Mouse (Mus musculus) thymus, postnatal 10 days (tissue): Measurements from ENCODE around the gene Prkaa2.

Experiments
- DNase-seq, 2 experiments: peaks; one replicate each; pipeline ENCODE4 v3.0.0; 2021; ENCODE audit warnings: low spot score in 2 of 2

Gene Prkaa2

DNA sequence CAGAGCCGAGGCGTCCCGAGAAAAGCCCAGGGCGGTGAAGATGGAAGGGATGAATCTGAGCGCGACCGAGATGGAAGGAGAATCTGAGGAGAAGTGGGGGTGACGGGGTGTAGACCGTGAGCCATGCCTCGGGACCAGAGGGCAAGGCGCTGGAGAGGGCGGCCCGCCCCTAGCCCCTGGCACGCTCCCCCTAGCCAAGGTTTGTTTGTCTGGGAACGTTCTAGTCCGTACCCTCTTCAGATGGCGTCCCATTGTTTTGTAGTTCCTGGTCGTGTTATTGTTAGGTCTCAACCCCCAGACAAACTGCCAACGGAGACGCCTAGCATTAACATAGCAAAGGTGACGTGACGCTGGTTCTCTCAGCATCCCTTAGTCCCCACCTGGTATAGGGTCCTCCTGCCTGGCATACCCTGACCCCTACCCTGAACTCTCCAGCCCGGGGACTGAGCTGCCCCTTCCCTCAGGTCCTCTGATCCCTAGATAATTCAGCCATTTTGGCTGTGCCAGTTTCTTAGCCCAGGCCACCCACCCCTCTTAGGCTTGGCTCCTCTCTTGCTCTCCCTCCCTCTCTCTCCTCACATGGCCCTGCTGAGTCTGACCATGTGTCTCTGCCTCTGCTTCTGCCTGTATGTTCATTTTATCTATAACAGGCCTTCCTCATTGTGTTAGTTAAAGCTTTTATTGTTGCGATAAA is 447 bp upstream of the Prkaa2 start:
- DNase-seq = no peak

DNA sequence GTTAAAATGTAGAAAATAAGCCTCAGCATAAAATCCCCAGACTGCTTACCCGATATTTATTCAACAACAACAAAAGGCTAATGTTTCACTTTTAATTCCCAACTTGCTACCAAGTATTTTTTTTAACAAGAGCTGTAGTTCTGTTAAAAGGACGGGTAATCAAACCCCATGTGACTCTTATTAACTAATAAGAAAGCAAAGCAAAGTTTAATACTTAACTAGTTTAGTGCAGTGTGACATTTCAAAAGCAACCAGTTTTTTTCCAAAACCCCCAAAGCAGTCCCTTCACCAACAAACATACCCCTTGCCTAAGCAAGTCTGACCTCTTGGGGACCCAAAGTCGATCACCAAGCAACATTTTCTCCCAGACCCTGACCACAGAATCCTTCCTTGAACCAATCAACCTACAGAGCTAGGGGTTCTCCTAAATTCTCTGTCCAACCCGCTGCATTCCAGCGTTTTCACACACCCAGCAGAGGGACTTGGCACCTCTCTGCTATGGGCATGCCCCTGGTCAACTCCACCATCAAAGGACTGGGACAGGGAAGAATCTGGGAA is 970 bp downstream of the Prkaa2 start:
- DNase-seq = no peak

DNA sequence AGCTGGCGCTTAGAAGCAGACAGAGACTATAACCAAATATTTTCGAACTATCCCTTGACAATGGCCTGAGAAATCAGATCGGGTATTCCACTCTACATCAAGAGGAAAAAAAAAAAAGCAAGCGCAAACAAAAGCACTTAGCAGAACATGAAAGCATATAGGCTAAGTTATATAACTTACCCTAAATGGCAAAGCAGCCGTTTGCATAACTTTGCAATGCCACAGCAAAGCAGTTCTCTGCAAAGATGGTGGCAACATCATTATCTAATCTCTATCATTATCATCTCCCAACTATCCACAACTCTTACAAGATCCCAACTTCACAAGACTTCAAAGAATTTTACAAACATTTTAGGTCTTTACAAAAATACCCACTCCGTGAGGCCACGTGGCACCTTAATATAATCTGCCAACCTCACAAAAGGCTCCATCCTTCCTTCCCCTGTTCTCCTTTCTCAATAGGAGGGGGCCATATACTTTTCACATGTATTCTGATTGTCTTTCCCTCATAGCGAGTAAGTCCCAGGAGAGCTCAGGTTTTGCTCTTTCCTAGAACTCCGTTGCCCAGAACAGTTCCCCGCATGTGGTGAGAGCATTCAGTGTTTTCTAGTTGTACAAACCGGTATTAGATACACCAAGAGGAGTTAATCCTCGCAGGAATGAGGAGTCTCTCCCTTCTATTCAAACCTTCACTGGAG is 1.6 kb downstream of the Prkaa2 start:
- DNase-seq = no peak

DNA sequence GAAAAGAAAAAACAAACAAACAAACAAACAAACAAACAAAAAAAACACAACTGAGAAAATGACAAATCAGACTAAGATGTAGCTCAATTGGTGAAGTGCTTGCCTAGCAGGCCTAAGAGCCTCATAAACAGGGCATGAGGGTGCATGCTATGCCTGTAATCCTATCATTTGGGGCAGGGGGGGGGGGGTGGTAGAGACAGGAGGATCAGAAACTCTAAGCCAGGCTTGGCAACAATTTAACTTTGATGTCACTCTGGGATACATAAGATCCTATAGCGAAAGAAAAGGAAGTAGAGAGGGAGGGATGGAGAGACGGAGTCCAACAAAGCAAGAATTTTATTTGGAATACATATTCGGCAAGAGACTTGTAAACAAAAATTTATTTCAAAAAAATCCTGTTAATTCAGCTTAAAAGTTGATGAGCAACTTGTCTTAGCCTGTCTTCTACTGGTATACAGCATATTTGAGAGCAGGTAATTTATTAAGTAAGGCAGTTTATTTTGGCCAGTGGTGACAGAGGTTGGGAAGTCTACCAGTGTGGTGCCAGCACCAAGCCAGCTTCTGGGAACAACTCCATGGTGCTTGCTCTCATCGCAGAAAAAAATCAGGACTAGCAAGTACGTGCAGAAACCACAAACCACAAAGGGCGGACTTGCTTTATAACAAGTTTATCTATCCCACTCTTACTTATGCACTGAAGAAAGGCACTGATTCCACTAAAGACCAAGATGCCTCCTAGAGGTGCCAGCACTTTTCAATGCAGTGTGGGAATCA is 5.4 kb downstream of the Prkaa2 start:
- no peak for DNase-seq

DNA sequence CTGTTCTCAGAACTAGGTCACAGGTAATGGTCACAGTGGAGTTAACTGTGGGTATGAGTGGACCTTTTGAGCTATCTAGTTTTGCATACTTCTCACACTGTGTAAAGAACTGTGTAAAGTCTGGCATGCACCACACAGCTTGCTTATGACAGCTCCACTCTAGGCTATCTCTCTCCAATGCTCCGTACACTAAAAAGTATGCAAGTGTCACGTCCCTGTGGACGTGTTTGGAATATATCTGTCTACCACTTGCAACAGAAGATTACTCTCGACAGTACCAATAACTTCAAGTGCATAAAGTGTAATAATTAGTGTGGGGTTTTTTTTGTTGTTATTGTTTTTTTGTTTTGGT is 8.4 kb downstream of the Prkaa2 start:
- no peak for DNase-seq

DNA sequence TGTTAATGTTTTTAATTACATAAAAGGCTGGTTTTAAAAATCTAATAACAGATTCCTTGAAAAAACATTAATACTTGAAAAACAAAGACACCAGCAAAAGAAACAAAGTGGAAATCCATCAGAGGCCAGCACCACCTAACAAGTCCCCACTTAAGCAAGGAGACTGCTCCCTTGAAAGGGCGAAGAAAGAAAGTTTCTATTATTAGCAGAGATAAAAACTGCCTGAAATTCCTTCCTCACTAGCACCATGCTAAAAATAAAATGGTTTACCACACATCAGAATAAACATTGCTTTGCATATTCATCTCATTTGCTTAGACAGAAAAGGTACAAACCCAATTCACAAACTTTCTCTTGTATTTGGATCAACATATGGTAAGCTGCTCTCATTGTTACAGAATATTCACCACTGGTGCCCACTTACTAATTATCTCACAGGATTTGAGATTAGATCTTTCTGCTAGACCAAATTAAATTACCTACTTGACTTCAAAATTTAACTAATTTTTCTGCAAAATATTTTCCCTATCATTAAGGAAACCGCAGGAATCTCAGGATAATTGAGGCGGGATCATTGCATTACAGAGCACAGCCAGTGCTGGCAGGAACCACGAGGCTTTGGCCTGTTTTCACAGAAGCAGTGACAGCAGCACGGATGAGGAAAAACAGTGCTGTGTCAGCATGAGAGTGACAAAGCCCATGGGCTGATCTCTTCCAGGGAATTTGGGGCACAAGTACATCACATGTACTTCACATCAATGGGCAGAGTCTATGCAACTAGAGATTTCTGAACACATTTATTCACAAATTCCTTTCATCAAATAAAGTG is 9.0 kb downstream of the Prkaa2 start:
- no peak for DNase-seq

DNA sequence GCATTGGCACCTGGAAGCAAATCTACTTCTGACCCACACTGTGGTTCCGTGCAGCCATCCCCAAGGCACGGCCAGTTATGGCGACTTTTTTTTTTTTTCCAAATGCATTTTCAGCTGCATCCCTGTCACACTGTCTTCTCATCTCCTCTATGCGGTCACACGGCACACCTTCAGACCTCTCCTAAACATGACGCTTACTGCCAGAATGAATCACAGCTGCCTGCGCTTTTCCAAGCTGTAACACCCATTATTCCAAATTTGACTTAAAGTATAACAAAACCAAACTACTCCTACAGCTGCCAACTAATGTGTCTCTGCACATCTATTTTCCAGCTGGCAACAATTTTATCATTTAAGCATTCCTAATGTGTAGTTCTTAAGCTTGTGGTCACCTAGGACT is 11.0 kb downstream of the Prkaa2 start:
- no peak for DNase-seq

DNA sequence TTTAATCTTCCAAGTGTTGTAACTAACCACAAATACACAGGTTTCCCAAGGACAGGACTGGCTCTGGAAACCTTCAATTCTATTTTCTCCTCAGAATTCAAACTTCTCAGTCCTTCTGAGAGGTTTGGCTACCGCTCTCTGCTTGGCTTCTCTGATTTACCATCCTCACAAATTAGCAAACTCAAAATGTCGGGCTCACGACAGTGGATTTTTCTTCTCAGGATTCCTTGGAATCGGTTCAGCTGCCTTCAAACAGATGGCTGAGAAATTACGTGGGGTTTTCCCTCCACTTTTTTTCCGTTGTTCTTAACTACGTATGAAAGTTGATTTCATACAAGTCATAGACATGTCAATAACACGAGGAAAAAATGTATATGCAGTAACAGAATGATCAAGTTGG is 11.5 kb downstream of the Prkaa2 start:
- DNase-seq = no peak

DNA sequence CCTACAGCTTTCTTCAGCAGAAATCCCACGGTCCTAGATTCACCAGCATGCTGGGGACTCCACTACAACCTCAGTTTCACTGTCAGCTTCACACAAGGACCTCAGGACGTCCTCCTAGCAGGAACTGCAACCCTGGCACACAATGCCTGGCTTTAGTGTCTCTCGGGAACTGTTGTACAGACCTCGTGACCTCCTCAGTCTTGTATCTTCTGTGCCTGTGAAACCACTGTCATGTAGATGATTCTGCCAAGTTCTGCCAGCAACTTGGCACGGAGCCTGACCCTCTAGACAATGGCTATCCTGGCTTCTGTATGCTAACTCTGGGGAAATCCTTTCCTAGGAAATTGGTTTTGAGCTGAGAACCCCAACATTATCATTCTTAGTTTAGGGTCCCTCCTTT is 14.4 kb downstream of the Prkaa2 start:
- no peak for DNase-seq

DNA sequence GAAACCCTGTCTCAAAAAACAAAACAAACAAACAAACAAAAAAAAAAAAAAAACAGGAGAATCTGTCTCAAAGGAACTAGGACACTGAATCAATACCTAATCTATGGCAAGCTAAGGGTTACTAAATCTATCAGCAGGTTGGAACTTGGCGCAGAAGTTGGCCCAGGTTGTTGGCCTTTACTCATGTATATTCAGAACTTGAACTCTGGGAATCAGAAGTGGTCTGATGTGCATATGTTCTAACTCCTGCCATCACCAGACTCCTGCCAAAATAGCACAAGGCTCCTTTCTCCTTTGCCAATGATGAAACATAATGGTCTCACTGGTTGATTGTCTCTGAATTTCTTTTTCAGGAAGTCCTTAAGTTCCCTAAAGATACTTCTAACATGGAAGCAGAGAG is 15.7 kb downstream of the Prkaa2 start:
- no peak for DNase-seq

DNA sequence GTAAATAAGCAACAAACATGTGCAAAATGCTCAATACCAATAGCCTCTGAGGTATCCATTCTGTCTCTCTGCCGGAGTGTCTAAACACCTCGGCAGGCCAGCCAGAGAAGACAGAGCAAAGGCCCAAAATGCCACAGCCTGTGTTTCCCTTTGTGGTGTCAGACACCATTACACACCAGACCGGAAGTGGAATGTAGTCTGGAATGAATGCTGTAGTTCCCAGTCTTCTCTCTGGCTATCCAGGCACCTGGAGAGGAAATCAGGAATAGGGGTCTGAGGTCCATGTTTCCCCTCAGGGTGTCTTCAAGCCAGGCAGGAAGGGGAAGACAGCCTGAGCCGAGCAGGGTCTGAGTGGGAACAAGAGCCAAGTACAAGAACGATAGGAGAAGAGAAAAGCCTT is 19.3 kb downstream of the Prkaa2 start:
- no peak for DNase-seq

DNA sequence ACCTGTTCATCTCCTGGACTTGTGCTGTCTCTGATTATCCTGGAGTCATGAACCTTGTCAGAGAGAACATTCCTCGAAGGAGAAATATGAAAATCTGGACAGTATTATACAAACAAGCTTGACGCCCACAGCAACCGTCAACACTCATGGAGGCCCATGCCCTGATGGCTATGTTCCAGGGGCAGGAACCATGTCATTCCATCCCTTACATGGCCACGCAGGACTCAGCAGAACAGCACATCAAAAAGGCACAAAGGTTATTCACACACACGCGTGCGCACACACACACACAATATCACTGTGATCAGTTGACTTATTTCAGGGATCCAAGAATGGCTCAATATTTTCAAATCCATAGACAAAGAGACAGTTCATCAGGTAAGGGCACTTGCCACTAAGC is 20.3 kb downstream of the Prkaa2 start:
- DNase-seq = no peak

DNA sequence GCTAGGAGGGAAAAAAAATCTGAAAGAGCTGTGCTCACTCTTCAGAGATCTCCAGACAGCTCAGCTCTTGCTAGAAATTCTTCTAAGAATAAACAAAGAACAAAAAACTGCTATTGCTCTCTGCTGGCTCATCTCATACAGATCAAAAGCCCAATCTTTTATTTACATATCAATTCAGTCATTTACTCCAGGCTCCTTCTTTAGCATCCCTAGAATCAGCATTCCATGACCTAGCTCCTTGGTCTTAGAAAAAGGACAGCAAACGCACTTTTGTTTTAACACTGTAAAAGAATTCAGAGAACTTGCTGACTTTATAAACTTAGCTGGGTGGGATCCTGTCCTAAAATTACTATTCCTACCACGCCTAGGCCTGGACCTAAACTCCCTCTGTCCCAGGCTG is 21.0 kb downstream of the Prkaa2 start:
- DNase-seq = no peak

DNA sequence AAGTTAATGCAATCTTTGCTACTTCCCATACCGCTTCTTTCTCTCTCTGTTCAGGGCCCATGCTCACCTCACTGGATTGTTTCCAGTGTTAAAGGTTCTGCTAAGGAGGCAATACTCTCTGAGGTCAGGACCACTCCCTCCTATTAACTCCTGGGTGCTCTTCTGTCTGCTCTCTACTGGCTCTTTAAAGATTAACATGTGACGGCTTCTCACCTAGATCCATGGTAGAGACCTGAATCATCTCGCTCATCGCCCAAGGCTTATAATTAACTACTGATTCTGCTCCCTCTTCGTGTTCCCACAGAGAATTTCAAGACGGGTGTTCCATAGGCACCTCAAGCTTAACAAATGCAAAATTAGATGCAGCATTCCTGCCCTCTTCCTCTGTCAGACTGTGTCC is 33.5 kb downstream of the Prkaa2 start:
- DNase-seq = no peak

DNA sequence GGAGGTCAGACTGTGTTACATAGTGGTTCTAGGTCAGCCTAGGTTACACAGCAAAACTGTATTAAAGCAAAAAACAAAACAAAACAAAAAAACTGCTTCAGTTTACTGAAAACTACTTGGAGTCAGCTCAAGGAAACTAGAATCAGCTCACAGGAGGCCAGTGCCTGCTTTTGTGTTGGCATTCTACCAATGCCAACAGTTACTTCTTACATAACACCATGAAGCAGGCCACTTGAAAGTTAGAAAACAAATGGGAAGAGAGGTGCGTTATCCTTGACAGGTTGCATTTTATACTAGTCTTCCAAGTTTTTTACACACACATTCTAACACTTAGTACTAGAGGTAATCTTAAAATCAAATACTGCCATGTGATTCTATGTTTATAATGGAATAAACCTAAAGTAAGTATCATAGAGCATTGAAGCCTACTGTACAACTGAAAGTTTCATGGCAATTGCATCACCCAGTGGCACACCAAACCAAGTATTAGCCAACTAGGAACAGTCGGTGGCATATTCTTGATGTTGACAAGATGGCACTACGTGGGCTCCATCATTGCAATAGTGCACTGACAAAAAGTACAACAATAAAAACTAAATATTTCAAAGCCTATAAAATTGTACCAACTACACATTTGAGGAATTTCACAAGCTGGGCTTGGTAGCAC is 37.8 kb downstream of the Prkaa2 start:
- DNase-seq = no peak

DNA sequence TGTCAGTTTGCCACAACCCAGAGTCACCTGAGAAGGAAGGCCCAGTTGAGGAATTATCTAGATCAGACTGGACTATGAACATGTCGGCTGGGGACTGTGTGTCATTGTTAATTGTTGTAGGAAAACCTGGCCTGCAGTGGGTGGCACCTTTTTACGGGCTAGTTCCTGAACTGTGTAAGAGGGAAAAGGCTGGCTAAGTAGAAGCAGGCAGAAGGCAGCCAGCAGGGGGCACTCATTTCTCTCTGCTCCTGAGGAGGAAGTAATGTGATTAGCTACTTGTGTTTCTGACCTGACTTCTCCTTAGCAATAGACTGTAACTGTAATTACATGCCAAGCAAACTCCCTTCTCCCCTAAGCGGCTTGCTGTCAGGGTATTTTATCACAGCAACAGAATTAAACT is 38.7 kb downstream of the Prkaa2 start:
- peak in 1 of 2 experiments; percentile 49 for DNase-seq

DNA sequence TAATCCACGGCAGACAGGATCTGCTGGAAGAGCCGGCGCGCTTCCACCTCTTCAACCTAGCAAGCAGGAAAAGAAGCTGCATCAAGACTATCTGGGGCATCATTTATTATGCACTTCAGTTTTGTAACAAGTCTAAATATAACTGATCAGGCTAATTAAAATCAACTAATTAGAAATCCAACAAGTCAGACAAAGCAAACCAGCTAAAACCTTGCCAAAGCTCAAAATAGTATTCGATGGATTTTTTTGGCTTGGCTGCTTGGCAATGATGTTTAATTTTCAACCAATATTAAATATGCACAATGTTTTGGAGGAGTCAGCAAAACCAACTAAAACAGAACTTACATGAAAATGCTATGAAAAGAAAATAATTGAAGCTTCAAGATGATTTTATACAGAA is 58.4 kb downstream of the Prkaa2 start:
- no peak for DNase-seq

DNA sequence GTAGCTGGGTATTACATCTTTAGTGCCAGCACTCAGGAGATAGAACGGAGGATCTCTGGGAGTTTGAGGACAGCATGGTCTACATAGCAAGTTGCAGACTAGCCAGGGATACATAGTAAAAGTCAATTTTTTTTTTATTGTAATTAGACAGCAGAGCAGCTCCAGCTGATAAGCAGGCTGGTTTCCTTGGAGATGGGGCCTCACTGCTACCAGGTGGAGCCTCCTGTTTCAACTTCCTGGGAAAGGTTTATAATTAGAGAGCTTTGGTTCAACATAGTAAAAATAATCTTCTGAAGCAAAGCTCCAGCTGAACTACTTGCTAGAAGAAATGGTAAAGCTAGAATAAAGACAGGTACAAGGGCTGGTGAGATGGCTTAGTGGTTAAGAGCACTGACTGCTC is 59.6 kb downstream of the Prkaa2 start:
- no peak for DNase-seq

DNA sequence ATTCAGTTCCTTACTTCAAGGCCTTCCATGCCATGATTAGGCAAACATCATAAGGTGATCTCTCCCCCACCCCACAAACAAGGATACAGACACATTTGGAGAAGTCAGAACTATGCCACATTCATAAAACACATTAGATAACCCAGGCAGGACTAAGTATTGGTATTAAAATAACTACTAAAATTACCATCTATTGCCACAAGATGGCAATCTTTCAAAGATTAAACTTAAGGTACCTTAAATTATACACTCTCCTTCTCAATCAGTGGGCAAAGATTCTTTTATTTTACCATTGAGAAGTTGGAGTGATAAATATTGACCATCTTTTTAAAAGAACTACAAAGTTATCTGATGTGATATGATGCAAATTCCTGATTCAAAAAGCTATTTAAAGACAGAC is 75.4 kb downstream of the Prkaa2 start:
- no peak for DNase-seq

DNA sequence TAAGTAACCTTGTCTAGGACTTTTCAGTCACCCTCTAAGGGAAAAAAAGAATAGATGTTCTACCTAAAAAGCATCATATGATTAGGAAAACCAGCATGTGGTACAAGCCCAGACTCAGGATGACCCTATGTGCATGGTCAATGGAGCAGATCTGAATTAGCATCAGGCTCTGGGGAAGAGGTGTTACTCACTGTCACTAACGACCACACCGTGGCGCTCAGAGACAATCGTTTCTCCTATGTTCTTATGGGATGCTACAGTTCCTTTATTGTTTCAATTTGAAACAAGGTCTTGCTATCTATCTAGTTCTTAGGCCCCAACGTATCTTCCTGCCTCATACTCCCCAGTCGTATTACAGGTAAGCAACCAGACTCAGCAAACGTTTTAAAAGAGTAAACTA is 76.5 kb downstream of the Prkaa2 start:
- DNase-seq = no peak

DNA sequence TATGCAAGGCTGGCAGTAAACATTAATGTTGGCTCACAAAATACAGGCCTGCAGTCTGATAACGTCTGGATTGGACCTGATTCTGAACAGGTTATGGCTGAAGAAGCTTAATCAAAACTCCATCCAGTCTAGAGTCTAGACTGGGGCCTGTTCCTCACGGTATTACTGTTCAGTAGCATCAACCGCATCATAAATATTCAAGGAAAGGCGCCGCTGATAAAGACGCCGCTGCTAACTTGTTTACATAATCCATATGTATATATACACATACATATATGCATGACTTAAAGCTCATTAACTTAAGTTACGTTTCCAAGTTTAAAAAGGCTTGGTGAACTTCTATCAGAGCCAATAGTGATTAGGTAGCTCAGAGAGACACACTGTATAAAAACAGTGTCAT is 78.6 kb downstream of the Prkaa2 start:
- no peak for DNase-seq
